Mouse (Mus musculus): ENCODE measurements around the gene Dpf2.

GRCm38 (mm10) chr19:5945027-5945426 lies 32.2 kb upstream of the Dpf2 start:
- TF ChIP-seq CTCF (IDR thresholded peaks at IDR 0.05; ENCODE audit: low read depth, low read length) = no peak
- no peak for TF ChIP-seq POLR2A (IDR thresholded peaks at IDR 0.05; ENCODE audit: borderline replicate concordance, low read depth, low read length)
